In genomic region chr14:11578492-11578967, GRCm38 (mm10) we compare ENCODE assay signal across 10 mouse cellular contexts. TPM values are rescaled to one million over a fixed set of nuclear protein-coding genes. Genes with fewer than 3 reads are reported as not detected.
DNase-seq lines count a peak whose midpoint lies in the region; ATAC-seq and TF ChIP-seq lines count a peak whose summit lies in the region.
"Had no signal": no experiment of that assay in that cellular context is flagged by ENCODE, and none has a peak within 500 bp of the region (broad histone marks: within the 10 kb centered on the region; RNA-seq: fewer than 3 reads in every experiment).

No protein-coding gene starts in this region.

- H3K4me2 ChIP-seq in kidney, embryonic 15.5 days = no peak overlapping the region
- H3K4me2 ChIP-seq: embryonic facial prominence, embryonic 15.5 days; liver, embryonic 15.5 days had no signal

- no peak overlapping the region for H3K9ac ChIP-seq in kidney, embryonic 15.5 days
- no peak overlapping the region for H3K9ac ChIP-seq in heart, adult 2 months (ENCODE audit: low read depth, low read length)
- H3K9ac ChIP-seq: embryonic facial prominence, embryonic 15.5 days; liver, embryonic 15.5 days had no signal

- no peak for TF ChIP-seq POLR2A in heart, adult 2 months (IDR thresholded peaks at IDR 0.05; ENCODE audit: insufficient read depth, low read depth, low read length)

- H3K79me2 ChIP-seq in heart, adult 2 months (replicated peaks; ENCODE audit: control insufficient read depth, insufficient read depth, low read length) = peaks cover 9% of the 10 kb centered on the region

- DNase-seq in kidney, adult 9 months = no peak
- peak; percentile 69 for DNase-seq in adrenal gland, postnatal 10 days
- DNase-seq in heart, adult 2 months = peak; percentile 57 to 71
- DNase-seq in kidney, postnatal 10 days = peak; percentile 25
- DNase-seq in frontal cortex, postnatal 10 days (ENCODE audit: low spot score in 2 of 2) = no peak
- no peak for DNase-seq in frontal cortex, postnatal 36 days (ENCODE audit: low spot score in 2 of 2)
- no peak for DNase-seq in spleen, postnatal 14 days (ENCODE audit: low spot score in 2 of 2)

- H3K36me3 ChIP-seq in kidney, embryonic 15.5 days = 0 out of 2 replicates have a peak, but pooled peaks cover 3% of the 10 kb centered on the region
- H3K36me3 ChIP-seq in heart, adult 2 months (ENCODE audit: control insufficient read depth, insufficient read depth, low read length) = peaks cover 4% of the 10 kb centered on the region; the same call in 1 of the 2 replicates
- H3K36me3 ChIP-seq: embryonic facial prominence, embryonic 15.5 days; liver, embryonic 15.5 days had no signal

- no peak for TF ChIP-seq CTCF in heart, adult 2 months (IDR thresholded peaks at IDR 0.05)

- no peak overlapping the region for H3K4me3 ChIP-seq in kidney, embryonic 15.5 days (replicated peaks)
- peak overlapping the region; percentile 1; the same call in 1 of the 2 replicates for H3K4me3 ChIP-seq in heart, adult 2 months
- H3K4me3 ChIP-seq: embryonic facial prominence, embryonic 15.5 days; liver, embryonic 15.5 days had no signal

- WGBS in kidney, embryonic 15.5 days = 25% methylated on average over 6 of the region's 6 CpGs
- WGBS in heart, adult 2 months = 20% methylated on average over 6 of the region's 6 CpGs

- ATAC-seq in kidney, embryonic 15.5 days (replicated peaks; ENCODE audit: low FRiP score) = peak; percentile 67

- H3K4me1 ChIP-seq in kidney, embryonic 15.5 days = peaks cover 38% of the 10 kb centered on the region
- H3K4me1 ChIP-seq in heart, adult 2 months (ENCODE audit: control insufficient read depth, insufficient read depth, low read length) = peaks cover 17% of the 10 kb centered on the region
- H3K4me1 ChIP-seq: liver, embryonic 15.5 days had no signal

- H3K27me3 ChIP-seq in kidney, embryonic 15.5 days = no peaks in the 10 kb centered on the region
- no peaks in the 10 kb centered on the region for H3K27me3 ChIP-seq in heart, adult 2 months (ENCODE audit: control insufficient read depth, insufficient read depth, low read length)
- H3K27me3 ChIP-seq: embryonic facial prominence, embryonic 15.5 days; liver, embryonic 15.5 days had no signal

- H3K9me3 ChIP-seq in kidney, embryonic 15.5 days (replicated peaks) = no peaks in the 10 kb centered on the region
- H3K9me3 ChIP-seq: liver, embryonic 15.5 days had no signal

- intact Hi-C loops in heart, adult 2 months (cut with DNase I) = no loop called here

- H3K27ac ChIP-seq in kidney, embryonic 15.5 days = no peak overlapping the region
- H3K27ac ChIP-seq in heart, adult 2 months = peak overlapping the region; percentile 57
- H3K27ac ChIP-seq: embryonic facial prominence, embryonic 15.5 days; liver, embryonic 15.5 days had no signal

- TF ChIP-seq EP300 in heart, adult 2 months (IDR thresholded peaks at IDR 0.05; ENCODE audit: insufficient read depth, low read depth, low read length) = no peak

RNA-seq across cellular contexts. Expression of gene Ptprg, which starts 25.2 kb away (rescaled TPM):
- polyA plus RNA-seq in kidney, embryonic 15.5 days (2015; fragmentation: Nextera tagmentation; extraction: Ambion mirVana) = 39.9 and 40.4 TPM in 2 replicates
- 10 to 100 TPM; 89.9 to 96.8 TPM for total RNA-seq in adrenal gland, postnatal 10 days (2021)
- total RNA-seq in heart, adult 2 months (2021) = 10 to 100 TPM; 54.0 to 57.1 TPM
- 25.1 and 44.0 TPM in 2 replicates for polyA plus RNA-seq in heart, adult 2 months (2012; rRNA removed)

Comparison
In these comparisons a context has a peak if more than half of its experiments do, and no peak if none do; other contexts are left out.
1. DNase-seq: peak in adrenal gland, postnatal 10 days (single experiment), heart, adult 2 months (2 of 2) and kidney, postnatal 10 days (single experiment); none in kidney, adult 9 months (single experiment), frontal cortex, postnatal 10 days (0 of 2), frontal cortex, postnatal 36 days (0 of 2) and spleen, postnatal 14 days (0 of 2).